Mouse (Mus musculus): Measurements from ENCODE around the gene Hnrnpul2. TPM values are rescaled to one million over a fixed set of nuclear protein-coding genes. Genes with fewer than 3 reads are reported as not detected.

Hnrnpul2 gene
- polyA plus RNA-seq, 1 experiment from 2014 or later: 5.3 TPM

DNA sequence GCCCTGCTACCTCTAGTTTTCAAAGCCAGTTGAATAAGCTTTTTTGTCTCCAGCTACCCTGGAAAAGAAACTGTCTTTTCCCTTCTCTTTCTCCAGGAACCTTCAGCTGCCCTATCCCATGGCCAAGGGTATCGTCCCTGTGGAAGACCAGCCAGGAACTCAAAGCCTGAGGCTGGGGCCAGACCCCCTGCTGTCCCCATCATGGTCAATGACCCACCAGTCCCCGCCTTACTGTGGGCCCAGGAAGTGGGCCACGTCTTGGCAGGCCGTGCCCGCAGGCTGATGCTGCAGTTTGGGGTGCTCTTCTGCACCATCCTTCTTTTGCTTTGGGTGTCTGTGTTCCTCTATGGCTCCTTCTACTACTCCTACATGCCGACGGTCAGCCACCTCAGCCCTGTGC lies 21.2 kb downstream of the Hnrnpul2 start:
- no peak for ATAC-seq

GRCm38 (mm10) chr19:8842961-8843360 lies 23.2 kb downstream of the Hnrnpul2 start:
- H3K4me3 ChIP-seq (ENCODE audit: low read depth, low read length): no peak overlapping the region
- H3K36me3 ChIP-seq (ENCODE audit: control insufficient read depth, insufficient read depth, low read length): peaks cover 19% of the 10 kb centered on the region
- WGBS: 87% methylated on average over 6 of the region's 6 CpGs
- no peaks in the 10 kb centered on the region for H3K27me3 ChIP-seq (ENCODE audit: control insufficient read depth, insufficient read depth, low read depth, low read length)
- no peaks in the 10 kb centered on the region for H3K9me3 ChIP-seq (replicated peaks; ENCODE audit: control insufficient read depth, low read length, poor library complexity, severe bottlenecking)
- H3K9ac ChIP-seq (ENCODE audit: low read depth, low read length): no peak overlapping the region
- H3K4me1 ChIP-seq (ENCODE audit: control insufficient read depth, insufficient read depth, low read length): peaks cover 11% of the 10 kb centered on the region
- ATAC-seq: no peak
- no peak overlapping the region for H3K27ac ChIP-seq (ENCODE audit: low read length)
- H3K4me2 ChIP-seq (ENCODE audit: low read length): no peak overlapping the region

More for the DNA sequence above, 21.2 kb downstream of the Hnrnpul2 start:
- Histone ChIP-seq H3K27ac (ENCODE audit: low read length) (peak overlapping the region; percentile 95), H3K4me3 (ENCODE audit: low read depth, low read length) (peak overlapping the region; percentile 67), H3K9ac (ENCODE audit: low read depth, low read length) (peak overlapping the region; percentile 92), H3K9me3 (replicated peaks; ENCODE audit: control insufficient read depth, low read length, poor library complexity, severe bottlenecking) (no peaks in the 10 kb centered on the region), H3K4me1 (ENCODE audit: control insufficient read depth, insufficient read depth, low read length) (peaks cover 11% of the 10 kb centered on the region), H3K4me2 (ENCODE audit: low read length) (peak overlapping the region; percentile 87), H3K27me3 (ENCODE audit: control insufficient read depth, insufficient read depth, low read depth, low read length) (no peaks in the 10 kb centered on the region), H3K36me3 (ENCODE audit: control insufficient read depth, insufficient read depth, low read length) (peaks cover 7% of the 10 kb centered on the region)
- WGBS: 91% methylated on average over 7 of the region's 7 CpGs

- H3K4me2 ChIP-seq (ENCODE audit: low read length): no peak overlapping the region
- peak overlapping the region; percentile 39; the same call in 1 of the 2 replicates for H3K9ac ChIP-seq (ENCODE audit: low read depth, low read length)
- no peak overlapping the region for H3K27ac ChIP-seq (ENCODE audit: low read length)
- H3K9me3 ChIP-seq (replicated peaks; ENCODE audit: control insufficient read depth, low read length, poor library complexity, severe bottlenecking): no peaks in the 10 kb centered on the region
- no peak for ATAC-seq
- WGBS: 53% methylated on average over 5 of the region's 5 CpGs
- no peaks in the 10 kb centered on the region for H3K27me3 ChIP-seq (ENCODE audit: control insufficient read depth, insufficient read depth, low read depth, low read length)
- no peak overlapping the region for H3K4me3 ChIP-seq (ENCODE audit: low read depth, low read length)
- peaks cover 28% of the 10 kb centered on the region for H3K36me3 ChIP-seq (ENCODE audit: control insufficient read depth, insufficient read depth, low read length)
- peaks cover 11% of the 10 kb centered on the region for H3K4me1 ChIP-seq (ENCODE audit: control insufficient read depth, insufficient read depth, low read length)
Measured at GRCm38 (mm10) chr19:8844371-8845129, 24.7 kb downstream of the Hnrnpul2 start.

DNA sequence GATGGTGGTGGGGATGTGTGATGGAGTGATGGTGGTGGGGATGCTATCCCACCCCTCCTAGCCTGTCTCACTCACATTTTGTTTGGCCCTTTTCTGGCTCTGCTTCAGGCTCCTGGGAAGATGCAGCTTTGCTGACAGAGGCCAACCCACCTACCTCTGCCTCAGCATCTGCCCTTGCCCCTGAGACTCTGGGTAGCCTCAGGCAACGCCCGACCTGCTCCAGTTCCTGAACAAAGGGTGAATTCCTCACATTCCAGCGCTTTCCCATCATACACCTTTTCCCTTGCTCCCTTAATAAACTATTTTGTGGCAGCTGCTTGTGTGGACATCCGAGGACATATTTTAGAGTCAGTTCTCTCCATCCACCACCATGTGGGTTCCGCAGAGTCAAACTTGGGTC lies 28.5 kb downstream of the Hnrnpul2 start:
- no peak for ATAC-seq
- WGBS: 80% methylated on average over 5 of the region's 5 CpGs
- H3K4me1 ChIP-seq (ENCODE audit: control insufficient read depth, insufficient read depth, low read length): 0 out of 2 replicates have a peak, but pooled peaks cover 2% of the 10 kb centered on the region
- H3K9ac ChIP-seq (ENCODE audit: low read depth, low read length): no peak overlapping the region
- H3K9me3 ChIP-seq (replicated peaks; ENCODE audit: control insufficient read depth, low read length, poor library complexity, severe bottlenecking): no peaks in the 10 kb centered on the region
- H3K27me3 ChIP-seq (ENCODE audit: control insufficient read depth, insufficient read depth, low read depth, low read length): no peaks in the 10 kb centered on the region
- no peak overlapping the region for H3K4me3 ChIP-seq (ENCODE audit: low read depth, low read length)
- H3K27ac ChIP-seq (ENCODE audit: low read length): no peak overlapping the region
- H3K36me3 ChIP-seq (ENCODE audit: control insufficient read depth, insufficient read depth, low read length): peaks cover 25% of the 10 kb centered on the region
- no peak overlapping the region for H3K4me2 ChIP-seq (ENCODE audit: low read length)

- 0 out of 2 replicates have a peak, but pooled peaks have one; percentile 40 for ATAC-seq
- no peak within 1 kb of the TSS for H3K4me3 ChIP-seq (ENCODE audit: low read depth, low read length)
- WGBS: 36% methylated on average over 7 of the region's 7 CpGs
- 0 out of 2 replicates have a peak within 1 kb of the TSS, but pooled peaks have one; percentile 11 for H3K27ac ChIP-seq (ENCODE audit: low read length)
- no peak within 1 kb of the TSS for H3K9ac ChIP-seq (ENCODE audit: low read depth, low read length)
- peaks cover 25% of the 10 kb centered on the region for H3K36me3 ChIP-seq (ENCODE audit: control insufficient read depth, insufficient read depth, low read length)
- no peaks in the 10 kb centered on the region for H3K9me3 ChIP-seq (replicated peaks; ENCODE audit: control insufficient read depth, low read length, poor library complexity, severe bottlenecking)
- H3K4me2 ChIP-seq (ENCODE audit: low read length): no peak within 1 kb of the TSS
- H3K27me3 ChIP-seq (ENCODE audit: control insufficient read depth, insufficient read depth, low read depth, low read length): no peaks in the 10 kb centered on the region
- H3K4me1 ChIP-seq (ENCODE audit: control insufficient read depth, insufficient read depth, low read length): 0 out of 2 replicates have a peak, but pooled peaks cover 2% of the 10 kb centered on the region
Measured at GRCm38 (mm10) chr19:8850402-8850901, 30.6 kb downstream of the Hnrnpul2 start, which contains the start of gene Lrrn4cl. Lrrn4cl (plus strand) TSS chr19:8850768.

DNA sequence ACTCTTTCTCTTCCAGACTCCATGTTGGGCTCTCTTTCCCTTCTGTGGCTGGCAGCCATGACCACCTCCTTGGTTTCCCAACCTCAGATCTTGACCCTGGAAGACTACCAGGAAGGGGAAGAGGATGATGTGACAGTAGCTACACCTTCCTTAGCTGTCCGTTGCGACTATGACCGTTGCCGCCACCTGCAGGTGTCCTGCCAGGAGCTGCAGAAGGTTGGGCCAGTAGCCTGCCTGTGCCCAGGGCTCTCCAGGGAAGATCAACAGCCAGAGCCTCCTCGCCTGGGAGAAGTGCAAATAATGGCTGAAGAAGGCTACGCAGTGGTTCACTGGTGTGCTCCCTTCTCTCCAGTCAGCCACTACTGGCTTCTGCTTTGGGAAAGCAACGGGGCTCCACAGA lies 31.8 kb downstream of the Hnrnpul2 start:
- Histone ChIP-seq H3K9ac (ENCODE audit: low read depth, low read length) (no peak overlapping the region), H3K4me3 (ENCODE audit: low read depth, low read length) (no peak overlapping the region), H3K9me3 (replicated peaks; ENCODE audit: control insufficient read depth, low read length, poor library complexity, severe bottlenecking) (no peaks in the 10 kb centered on the region), H3K4me1 (ENCODE audit: control insufficient read depth, insufficient read depth, low read length) (0 out of 2 replicates have a peak, but pooled peaks cover 2% of the 10 kb centered on the region), H3K27me3 (ENCODE audit: control insufficient read depth, insufficient read depth, low read depth, low read length) (no peaks in the 10 kb centered on the region), H3K27ac (ENCODE audit: low read length) (no peak overlapping the region), H3K4me2 (ENCODE audit: low read length) (no peak overlapping the region), H3K36me3 (ENCODE audit: control insufficient read depth, insufficient read depth, low read length) (peaks cover 15% of the 10 kb centered on the region)
- 52% methylated on average over 7 of the region's 7 CpGs for WGBS
- ATAC-seq: no peak

- Histone ChIP-seq H3K4me3 (ENCODE audit: low read depth, low read length) (no peak overlapping the region), H3K4me2 (ENCODE audit: low read length) (no peak overlapping the region), H3K27me3 (ENCODE audit: control insufficient read depth, insufficient read depth, low read depth, low read length) (no peaks in the 10 kb centered on the region), H3K27ac (ENCODE audit: low read length) (no peak overlapping the region), H3K4me1 (ENCODE audit: control insufficient read depth, insufficient read depth, low read length) (0 out of 2 replicates have a peak, but pooled peaks cover 2% of the 10 kb centered on the region), H3K36me3 (ENCODE audit: control insufficient read depth, insufficient read depth, low read length) (peaks cover 10% of the 10 kb centered on the region), H3K9me3 (replicated peaks; ENCODE audit: control insufficient read depth, low read length, poor library complexity, severe bottlenecking) (no peaks in the 10 kb centered on the region), H3K9ac (ENCODE audit: low read depth, low read length) (no peak overlapping the region)
- ATAC-seq: no peak
- 62% methylated on average over 10 of the region's 10 CpGs for WGBS
Measured at GRCm38 (mm10) chr19:8852236-8852928, 32.6 kb downstream of the Hnrnpul2 start.

DNA sequence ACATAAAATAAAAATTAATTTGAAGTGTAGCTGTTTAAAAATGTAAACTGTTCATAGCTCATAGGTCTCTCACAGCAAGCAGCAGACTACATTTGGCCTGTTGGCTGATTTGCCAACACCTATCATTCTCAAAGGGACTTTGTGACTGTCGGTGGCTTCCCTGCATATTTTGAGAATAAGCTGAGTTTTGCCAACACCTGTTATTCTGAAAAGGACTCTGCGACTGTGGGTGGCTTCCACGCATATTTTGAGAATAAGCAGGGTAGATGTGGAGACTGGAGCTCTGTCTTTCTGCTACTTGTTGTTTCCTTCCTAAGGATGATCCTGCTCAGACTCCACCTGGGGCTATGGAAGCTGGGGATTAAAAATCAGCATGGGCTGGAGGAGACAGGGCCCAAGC lies 33.3 kb downstream of the Hnrnpul2 start:
- Histone ChIP-seq H3K9ac (ENCODE audit: low read depth, low read length) (no peak overlapping the region), H3K27me3 (ENCODE audit: control insufficient read depth, insufficient read depth, low read depth, low read length) (no peaks in the 10 kb centered on the region), H3K4me3 (ENCODE audit: low read depth, low read length) (no peak overlapping the region), H3K4me1 (ENCODE audit: control insufficient read depth, insufficient read depth, low read length) (0 out of 2 replicates have a peak, but pooled peaks cover 2% of the 10 kb centered on the region), H3K9me3 (replicated peaks; ENCODE audit: control insufficient read depth, low read length, poor library complexity, severe bottlenecking) (no peaks in the 10 kb centered on the region), H3K4me2 (ENCODE audit: low read length) (no peak overlapping the region), H3K36me3 (ENCODE audit: control insufficient read depth, insufficient read depth, low read length) (peaks cover 9% of the 10 kb centered on the region), H3K27ac (ENCODE audit: low read length) (no peak overlapping the region)
- WGBS: 89% methylated on average over 3 of the region's 3 CpGs
- no peak for ATAC-seq

DNA sequence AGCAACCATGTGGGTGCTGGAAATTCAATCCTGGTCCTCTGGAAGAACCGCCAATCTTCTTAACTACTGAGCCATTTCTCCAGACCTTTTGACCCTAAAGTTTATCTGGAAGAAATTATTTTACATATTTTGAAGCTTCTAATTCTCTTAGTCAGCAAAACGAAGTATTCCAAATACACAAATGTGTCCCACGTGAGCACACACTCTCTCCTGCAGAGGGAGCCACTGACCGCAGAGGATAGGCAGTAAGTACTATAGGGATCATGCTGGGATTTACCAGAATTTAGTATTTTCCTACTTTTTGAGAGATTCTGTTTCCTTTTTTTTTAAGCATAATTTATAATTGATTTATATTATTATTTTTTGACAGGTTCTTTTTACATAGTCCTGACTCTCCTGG lies 37.9 kb downstream of the Hnrnpul2 start:
- Histone ChIP-seq H3K4me2 (ENCODE audit: low read length) (no peak overlapping the region), H3K36me3 (ENCODE audit: control insufficient read depth, insufficient read depth, low read length) (no peaks in the 10 kb centered on the region), H3K27ac (ENCODE audit: low read length) (no peak overlapping the region), H3K9ac (ENCODE audit: low read depth, low read length) (no peak overlapping the region), H3K9me3 (replicated peaks; ENCODE audit: control insufficient read depth, low read length, poor library complexity, severe bottlenecking) (no peaks in the 10 kb centered on the region), H3K4me1 (ENCODE audit: control insufficient read depth, insufficient read depth, low read length) (no peaks in the 10 kb centered on the region), H3K4me3 (ENCODE audit: low read depth, low read length) (no peak overlapping the region), H3K27me3 (ENCODE audit: control insufficient read depth, insufficient read depth, low read depth, low read length) (no peaks in the 10 kb centered on the region)
- no peak for ATAC-seq
- 42% methylated on average over 4 of the region's 4 CpGs for WGBS
